Mouse (Mus musculus) thymus, postnatal 14 days (tissue): Measurements from ENCODE around the gene Cbx1.
"Not testable (repeated sequence)": the region's sequence is repeated elsewhere in the genome, so short reads cannot be mapped to it uniquely, and the experiment has no call there.

Experiments
- DNase-seq: peaks from one replicate; pipeline ENCODE4 v3.0.0; 2021

The Cbx1 gene

GRCm38 (mm10) chr11:96839877-96840276 lies 51.0 kb downstream of the Cbx1 start:
- no peak for DNase-seq

GRCm38 (mm10) chr11:96840290-96840689 lies 51.4 kb downstream of the Cbx1 start:
- DNase-seq: no peak

GRCm38 (mm10) chr11:96843627-96844026 lies 54.7 kb downstream of the Cbx1 start:
- no peak for DNase-seq

GRCm38 (mm10) chr11:96847240-96847639 lies 58.3 kb downstream of the Cbx1 start:
- no peak for DNase-seq

- DNase-seq: no peak
These were observed 59.8 kb downstream of the Cbx1 start for GRCm38 (mm10) chr11:96848694-96849093.

GRCm38 (mm10) chr11:96849145-96849544 lies 60.2 kb downstream of the Cbx1 start:
- not testable (repeated sequence) for DNase-seq

GRCm38 (mm10) chr11:96849681-96850467 lies 60.9 kb downstream of the Cbx1 start, which contains the start of gene Copz2:
TSS of gene Copz2 (plus strand) at chr11:96849870.
- no peak for DNase-seq

GRCm38 (mm10) chr11:96857446-96857845 lies 68.5 kb downstream of the Cbx1 start:
- DNase-seq: no peak
